Mouse (Mus musculus) heart, embryonic 11.5 days (tissue): Measurements from ENCODE around the gene Flii. TPM values are rescaled to one million over a fixed set of nuclear protein-coding genes. Genes with fewer than 3 reads are reported as not detected.
A peak's percentile ranks its signal among the peaks of the same experiment; 100 is the strongest.

Experiments used
- ATAC-seq: fragments of 200-750 bp; cut with Nextera tagmentation; replicated peaks from 2 replicates; pipeline ENCODE4 v1.8.0; 2017; ENCODE audit warnings: moderate library complexity; ENCODE audit not compliant: insufficient number of reproducible peaks, low FRiP score, low TSS enrichment
- H3K27ac ChIP-seq: fragments of 300-500 bp; sonication (generic); 2 replicates; pipeline ENCODE4 v1.5.1; 2014; ENCODE audit warnings: mild to moderate bottlenecking, low read depth, low read length
- H3K27me3 ChIP-seq: fragments of 300-500 bp; sonication (generic); 2 replicates; pipeline ENCODE4 v1.6.1; 2014; ENCODE audit warnings: mild to moderate bottlenecking, low read length, mixed read lengths; ENCODE audit not compliant: control insufficient read depth, insufficient read depth
- H3K36me3 ChIP-seq: fragments of 300-500 bp; sonication (generic); 2 replicates; pipeline ENCODE4 v1.6.1; 2014; ENCODE audit warnings: mild to moderate bottlenecking, low read length, moderate library complexity, mixed read lengths; ENCODE audit not compliant: control insufficient read depth, insufficient read depth
- H3K4me1 ChIP-seq: fragments of 300-500 bp; sonication (generic); 2 replicates; pipeline ENCODE4 v1.6.1; 2014; ENCODE audit warnings: low read length; ENCODE audit not compliant: control insufficient read depth, insufficient read depth
- H3K4me2 ChIP-seq: fragments of 300-500 bp; sonication (generic); 2 replicates; pipeline ENCODE4 v1.6.1; 2014; ENCODE audit warnings: mild to moderate bottlenecking, moderate library complexity
- H3K4me3 ChIP-seq: fragments of 300-500 bp; sonication (generic); 2 replicates; pipeline ENCODE4 v1.5.1; 2014; ENCODE audit warnings: low read depth, low read length
- H3K9ac ChIP-seq: fragments of 300-500 bp; sonication (generic); 2 replicates; pipeline ENCODE4 v1.6.1; 2014; ENCODE audit warnings: mild to moderate bottlenecking, low read depth, low read length, moderate library complexity
- H3K9me3 ChIP-seq: fragments of 300-500 bp; sonication (generic); replicated peaks from 2 replicates; pipeline ENCODE4 v1.6.1; 2016; ENCODE audit warnings: low read length; ENCODE audit not compliant: control insufficient read depth
- WGBS: fragments of 180-500 bp; shearing (Covaris S2); extraction: QIAGEN DNeasy Blood & Tissue Kit; methylation state at CpG from one replicate; pipeline ENCODE4 v1.1.7; 2014; ENCODE audit not compliant: insufficient replicate concordance; 5-methylcytosine and 5-hydroxymethylcytosine counted together
- polyA plus RNA-seq: library from polyadenylated mRNA; unstranded; fragments of >200 nt; fragmentation: Nextera tagmentation; extraction: Ambion mirVana; gene quantifications from 2 replicates; pipeline ENCODE4 v1.2.1, GENCODE M21; 2014

Gene Flii
- polyA plus RNA-seq, 1 experiment from 2014 or later, result 63.6 TPM

GRCm38 (mm10) chr11:60711218-60711617 is 15.8 kb downstream of the Flii start:
- H3K4me3 ChIP-seq, result no peak overlapping the region
- H3K27ac ChIP-seq, result no peak overlapping the region
- no peaks in the 10 kb centered on the region for H3K4me1 ChIP-seq
- 96% methylated on average over 17 of the region's 17 CpGs for WGBS
- no peak overlapping the region for H3K9ac ChIP-seq
- no peak for ATAC-seq
- no peak overlapping the region for H3K4me2 ChIP-seq
- no peaks in the 10 kb centered on the region for H3K27me3 ChIP-seq
- H3K36me3 ChIP-seq, result peaks cover 74% of the 10 kb centered on the region
- H3K9me3 ChIP-seq, result no peaks in the 10 kb centered on the region

- Histone ChIP-seq H3K9me3 (no peaks in the 10 kb centered on the region), H3K4me3 (no peak overlapping the region), H3K4me2 (no peak overlapping the region), H3K9ac (no peak overlapping the region), H3K36me3 (peaks cover 79% of the 10 kb centered on the region), H3K27me3 (no peaks in the 10 kb centered on the region), H3K4me1 (no peaks in the 10 kb centered on the region), H3K27ac (no peak overlapping the region)
- ATAC-seq, result no peak
- WGBS, result 89% methylated on average over 45 of the region's 45 CpGs
Measured at GRCm38 (mm10) chr11:60709481-60710465, 17.3 kb downstream of the Flii start.

- Histone ChIP-seq H3K4me1 (no peaks in the 10 kb centered on the region; the same call in 1 of the 2 replicates), H3K27me3 (no peaks in the 10 kb centered on the region), H3K4me3 (no peak overlapping the region), H3K36me3 (peaks cover 77% of the 10 kb centered on the region), H3K4me2 (no peak overlapping the region), H3K27ac (no peak overlapping the region), H3K9me3 (no peaks in the 10 kb centered on the region), H3K9ac (no peak overlapping the region)
- no peak for ATAC-seq
- 85% methylated on average over 10 of the region's 10 CpGs for WGBS
Measured at GRCm38 (mm10) chr11:60708631-60709030, 18.4 kb downstream of the Flii start.

GRCm38 (mm10) chr11:60707672-60708071 is 19.4 kb downstream of the Flii start:
- Histone ChIP-seq H3K9ac (no peak overlapping the region), H3K9me3 (no peaks in the 10 kb centered on the region), H3K4me1 (peaks cover 4% of the 10 kb centered on the region; the same call in 1 of the 2 replicates), H3K27me3 (no peaks in the 10 kb centered on the region), H3K4me2 (no peak overlapping the region), H3K27ac (no peak overlapping the region), H3K36me3 (peaks cover 70% of the 10 kb centered on the region), H3K4me3 (no peak overlapping the region)
- ATAC-seq, result no peak
- 76% methylated on average over 3 of the region's 3 CpGs for WGBS

GRCm38 (mm10) chr11:60706696-60707480 is 20.2 kb downstream of the Flii start:
- Histone ChIP-seq H3K9me3 (no peaks in the 10 kb centered on the region), H3K27ac (no peak overlapping the region), H3K4me2 (no peak overlapping the region), H3K36me3 (peaks cover 62% of the 10 kb centered on the region), H3K4me3 (no peak overlapping the region), H3K9ac (no peak overlapping the region), H3K4me1 (peaks cover 4% of the 10 kb centered on the region), H3K27me3 (no peaks in the 10 kb centered on the region)
- 84% methylated on average over 14 of the region's 14 CpGs for WGBS
- ATAC-seq, result no peak

- no peak overlapping the region for H3K4me2 ChIP-seq
- peaks cover 54% of the 10 kb centered on the region for H3K36me3 ChIP-seq
- ATAC-seq, result no peak
- 92% methylated on average over 7 of the region's 7 CpGs for WGBS
- H3K9me3 ChIP-seq, result no peaks in the 10 kb centered on the region
- H3K4me3 ChIP-seq, result no peak overlapping the region
- H3K27me3 ChIP-seq, result no peaks in the 10 kb centered on the region
- H3K27ac ChIP-seq, result no peak overlapping the region
- peaks cover 8% of the 10 kb centered on the region for H3K4me1 ChIP-seq
- H3K9ac ChIP-seq, result no peak overlapping the region
Measured at GRCm38 (mm10) chr11:60706076-60706475, 21.0 kb downstream of the Flii start.

GRCm38 (mm10) chr11:60705255-60705654 is 21.8 kb downstream of the Flii start:
- H3K27ac ChIP-seq, result no peak overlapping the region
- no peak for ATAC-seq
- peaks cover 14% of the 10 kb centered on the region for H3K4me1 ChIP-seq
- no peaks in the 10 kb centered on the region for H3K27me3 ChIP-seq
- H3K4me2 ChIP-seq, result no peak overlapping the region
- H3K9ac ChIP-seq, result no peak overlapping the region
- WGBS, result 72% methylated on average over 3 of the region's 3 CpGs
- H3K36me3 ChIP-seq, result peaks cover 49% of the 10 kb centered on the region
- H3K4me3 ChIP-seq, result no peak overlapping the region
- H3K9me3 ChIP-seq, result no peaks in the 10 kb centered on the region

GRCm38 (mm10) chr11:60704023-60704880 is 22.8 kb downstream of the Flii start:
- WGBS, result 92% methylated on average over 19 of the region's 19 CpGs
- Histone ChIP-seq H3K9ac (0 out of 2 replicates have a peak overlapping the region, but pooled peaks have one; percentile 16), H3K27ac (no peak overlapping the region), H3K36me3 (peaks cover 39% of the 10 kb centered on the region), H3K4me1 (peaks cover 14% of the 10 kb centered on the region), H3K9me3 (no peaks in the 10 kb centered on the region), H3K27me3 (no peaks in the 10 kb centered on the region), H3K4me3 (no peak overlapping the region), H3K4me2 (no peak overlapping the region)
- no peak for ATAC-seq
